Mouse (Mus musculus) cerebellum, adult 8-10 months (tissue): Measurements from ENCODE around the gene Rmnd5b.
A peak's percentile ranks its signal among the peaks of the same experiment; 100 is the strongest.
"Not testable (repeated sequence)": the region's sequence is repeated elsewhere in the genome, so short reads cannot be mapped to it uniquely, and the experiment has no call there.

Source experiments
- DNase-seq: peaks from one replicate; pipeline ENCODE4 v3.0.0; 2022

Rmnd5b gene

DNA sequence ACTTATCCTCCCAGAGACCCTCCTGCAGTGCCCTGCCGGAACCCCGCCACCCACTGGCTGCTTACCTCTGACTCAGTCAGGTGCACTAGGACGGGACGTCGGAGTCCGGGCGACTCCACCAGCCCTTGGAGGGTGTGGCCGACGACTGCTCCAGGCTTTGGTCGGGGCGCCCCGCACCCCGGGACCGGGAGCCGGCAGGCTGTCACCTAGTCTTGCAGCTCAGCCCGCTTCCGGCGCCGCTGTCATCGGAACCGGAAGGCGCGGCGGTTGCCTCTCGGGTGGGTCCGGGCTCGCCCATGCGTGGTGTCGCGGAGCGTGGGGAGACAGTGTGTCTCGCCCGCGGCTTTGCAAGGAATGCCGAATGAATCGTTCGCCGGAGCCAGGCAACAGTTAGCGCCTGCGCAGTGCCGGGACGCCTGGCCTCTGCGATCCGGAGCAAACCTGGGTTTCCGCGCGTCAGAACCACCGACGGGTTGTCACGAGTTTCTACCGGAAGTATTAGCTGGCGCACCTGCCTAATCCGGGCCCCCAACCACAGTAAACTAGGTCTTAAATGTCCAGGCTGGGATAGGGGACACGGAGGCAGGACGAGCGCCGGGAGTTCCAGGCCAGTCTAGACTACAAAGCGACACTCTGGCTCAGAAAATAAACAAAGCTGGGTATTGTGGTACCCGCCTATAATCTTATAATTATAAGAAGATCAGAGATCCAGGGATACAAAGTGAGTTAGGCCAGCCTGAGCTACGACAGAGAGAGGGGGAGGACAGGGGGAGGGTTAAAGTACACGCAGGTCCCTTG lies at the start of gene Rmnd5b:
TSS of gene Rmnd5b (minus strand) at position 372 of the 798 bp plus-strand sequence.
- peak; percentile 90 for DNase-seq

DNA sequence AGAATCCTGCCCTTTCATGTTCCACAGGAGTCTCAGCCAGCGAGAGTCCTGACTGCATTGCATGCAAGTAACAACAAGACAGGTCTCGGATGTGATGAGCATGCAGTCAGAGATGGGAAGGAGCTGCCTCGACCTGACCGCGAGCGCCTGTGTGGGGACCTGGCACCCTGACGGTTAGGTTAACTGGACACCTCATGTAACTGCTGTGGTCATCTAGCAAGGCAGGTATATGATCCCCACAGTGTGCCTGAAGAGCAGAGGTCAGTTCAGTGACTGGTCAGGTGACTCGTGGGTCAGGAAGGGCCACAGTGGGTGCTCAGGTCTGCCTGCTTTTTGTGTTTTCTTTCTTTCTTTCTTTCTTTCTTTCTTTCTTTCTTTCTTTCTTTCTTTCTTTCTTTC lies 46.3 kb upstream of the Rmnd5b start:
- no peak for DNase-seq

DNA sequence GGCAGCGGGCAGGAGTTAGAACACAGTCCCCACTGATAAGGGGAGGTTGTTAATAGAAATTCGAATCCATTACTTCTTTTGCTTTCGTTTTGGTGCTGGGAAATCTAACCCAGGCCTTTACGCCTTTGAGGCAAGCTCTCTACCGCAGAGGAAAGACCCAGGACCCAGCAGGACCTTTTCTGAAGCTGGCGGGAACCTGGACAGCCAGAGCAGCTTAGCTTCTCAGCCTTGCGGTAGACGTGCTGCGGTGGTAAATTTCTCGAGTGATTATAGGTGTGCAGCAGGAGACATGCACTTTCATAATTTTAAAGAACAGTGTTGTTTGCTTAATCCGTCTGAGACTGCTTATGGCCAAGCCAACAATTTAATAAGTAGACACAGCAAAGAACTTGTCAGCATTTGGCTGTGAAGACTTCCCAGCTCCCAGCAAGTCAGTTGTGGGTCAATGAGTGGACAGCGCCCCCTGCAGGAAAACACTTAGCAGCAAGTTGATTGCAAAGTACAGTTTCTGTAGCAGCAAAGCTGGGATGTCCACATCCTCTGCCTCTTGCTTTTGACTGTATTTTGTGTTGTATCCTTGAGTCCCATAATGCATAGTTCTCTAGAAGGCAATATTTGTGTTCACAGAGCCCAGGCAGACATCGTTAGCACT lies 45.8 kb upstream of the Rmnd5b start:
- DNase-seq: peak; percentile 89

DNA sequence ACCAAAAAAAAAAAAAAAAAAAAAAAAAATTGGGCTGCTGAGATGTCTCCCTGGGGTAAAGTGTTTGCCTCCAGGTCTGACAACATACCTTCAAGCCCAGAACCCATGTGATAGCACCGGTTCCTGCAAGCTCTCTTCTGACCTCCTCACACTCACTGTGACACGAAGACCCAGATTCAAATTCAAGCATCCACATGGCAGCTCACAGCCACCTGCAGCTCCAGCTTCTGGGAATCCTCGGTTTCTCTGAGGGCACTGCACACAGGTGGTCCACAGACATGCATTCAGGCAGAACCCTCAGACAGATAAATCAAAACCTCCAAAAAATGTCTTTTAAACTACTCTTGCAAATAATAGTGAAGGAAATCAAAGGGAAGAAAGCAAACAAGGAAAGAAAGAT lies 43.8 kb upstream of the Rmnd5b start:
- no peak for DNase-seq

DNA sequence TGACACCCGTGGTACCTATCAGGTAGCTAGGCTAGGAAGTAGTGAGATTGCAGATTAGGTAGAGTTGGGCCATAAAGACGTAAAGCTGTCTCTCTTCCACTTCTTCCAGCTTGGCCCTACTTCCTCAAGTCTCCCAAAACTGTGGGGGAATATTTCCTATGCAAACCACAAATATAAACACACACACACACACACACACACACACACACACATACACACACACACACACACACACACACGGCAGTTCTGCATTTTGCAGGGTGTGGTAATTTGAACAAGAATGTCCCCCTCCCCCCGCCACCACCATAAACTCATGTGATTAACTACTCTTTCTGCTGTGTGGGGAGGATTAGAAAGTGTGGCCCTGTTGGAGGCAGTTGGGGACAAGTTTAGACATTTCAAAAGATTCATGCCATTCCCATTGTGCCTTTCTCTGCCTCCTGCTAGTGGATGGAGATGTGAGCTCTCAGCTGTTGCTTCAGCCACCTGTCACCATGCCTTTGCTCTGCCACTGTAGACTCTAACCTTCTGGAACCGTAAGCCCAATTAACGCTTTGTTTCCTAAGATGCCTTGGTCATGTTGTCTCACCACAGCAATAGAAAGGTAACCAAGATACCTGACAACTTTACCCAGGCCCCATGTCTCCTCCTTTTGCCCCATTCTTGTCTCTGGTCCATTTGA lies 42.2 kb upstream of the Rmnd5b start:
- DNase-seq: no peak

DNA sequence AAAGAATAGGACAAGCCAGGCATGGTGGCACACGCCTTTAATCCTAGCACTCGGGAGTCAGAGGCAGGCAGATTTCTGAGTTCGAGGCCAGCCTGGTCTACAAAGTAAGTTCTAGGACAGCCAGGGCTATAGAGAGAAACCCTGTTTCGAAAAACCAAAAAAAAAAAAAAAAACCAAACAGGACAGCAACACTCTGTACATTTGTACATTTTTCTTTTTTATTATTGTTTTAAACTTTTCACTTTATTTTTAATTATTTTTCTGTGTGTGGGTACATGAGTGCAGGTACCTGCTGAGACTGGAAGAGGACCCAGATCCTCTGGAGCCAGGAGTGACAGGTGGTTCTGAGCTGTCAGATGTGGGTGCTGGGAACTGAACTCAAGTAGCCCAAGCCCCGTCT lies 39.7 kb upstream of the Rmnd5b start:
- DNase-seq: no peak

DNA sequence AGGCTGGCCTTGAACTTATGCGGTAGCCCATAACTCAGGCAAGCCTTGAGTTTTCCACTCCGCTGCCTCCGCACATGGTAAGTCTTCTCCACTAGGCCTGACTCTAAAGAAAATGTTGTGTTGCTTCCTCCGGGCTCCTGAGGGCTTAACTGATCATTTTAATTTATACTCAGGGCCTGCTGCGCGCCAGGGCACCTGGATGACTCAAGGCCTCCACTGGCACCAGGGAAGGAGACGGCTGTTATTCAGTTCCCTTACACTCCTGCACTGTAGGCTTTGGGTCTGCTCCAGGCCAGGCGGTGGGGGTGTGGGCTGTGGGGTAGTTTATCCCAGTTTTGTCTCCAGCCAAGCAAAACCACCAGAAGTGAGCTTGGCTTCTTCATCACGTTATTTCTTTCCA lies 37.6 kb upstream of the Rmnd5b start:
- no peak for DNase-seq

DNA sequence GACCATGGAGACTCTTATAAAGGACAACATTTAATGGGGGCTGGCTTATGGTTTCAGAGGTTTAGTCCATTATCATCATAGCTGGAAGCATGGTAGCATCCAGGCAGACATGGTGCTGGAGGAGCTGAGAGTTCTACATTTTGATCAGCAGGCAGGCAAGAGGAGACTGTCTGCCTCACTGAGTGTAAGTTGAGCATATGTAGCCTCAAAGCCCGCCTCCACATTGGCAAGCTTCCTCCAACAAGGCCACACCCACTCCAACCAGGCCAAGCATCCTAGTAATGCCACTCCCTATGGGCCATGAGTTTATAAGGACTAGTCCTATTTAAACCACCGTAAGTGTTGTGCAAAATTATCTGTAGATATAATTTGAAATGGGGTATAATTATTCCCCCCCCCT lies 35.7 kb upstream of the Rmnd5b start:
- DNase-seq: no peak

DNA sequence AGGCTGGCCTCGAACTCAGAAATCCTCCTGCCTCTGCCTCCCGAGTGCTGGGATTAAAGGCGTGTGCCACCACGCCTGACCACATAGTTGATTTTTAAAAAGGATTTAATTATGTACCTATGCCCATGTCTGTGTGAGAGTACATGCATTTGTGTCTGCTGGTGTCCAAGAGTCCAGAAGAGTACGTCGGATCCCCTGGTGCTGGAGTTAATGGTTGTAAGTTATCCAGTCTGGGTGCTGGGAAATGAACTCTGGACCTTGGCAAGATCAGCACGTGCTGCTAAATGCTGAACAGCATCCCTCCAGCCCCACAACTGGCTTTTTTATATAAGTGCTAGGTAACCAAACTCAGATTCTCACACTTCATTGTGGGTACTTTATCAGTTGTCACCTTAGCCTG lies 35.1 kb upstream of the Rmnd5b start:
- DNase-seq: no peak

DNA sequence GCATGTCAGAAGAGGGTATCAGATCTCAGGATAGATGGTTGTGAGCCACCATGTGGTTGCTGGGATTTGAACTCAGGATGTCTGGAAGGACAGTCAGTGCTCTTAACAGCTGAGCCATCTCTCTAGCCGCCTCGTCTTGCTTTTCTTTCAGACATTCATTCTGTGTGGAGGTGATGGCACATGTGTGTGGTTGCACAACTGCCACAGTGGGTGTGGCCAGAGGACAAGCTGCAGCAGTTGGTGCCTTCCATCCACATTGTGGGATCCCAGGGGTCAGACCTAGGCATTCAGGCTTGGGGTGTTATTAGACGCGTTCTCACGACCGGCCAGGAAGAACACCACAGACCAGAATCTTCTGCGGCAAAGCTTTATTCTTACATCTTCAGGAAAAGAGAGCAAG lies 29.1 kb upstream of the Rmnd5b start:
- not testable (repeated sequence) for DNase-seq

DNA sequence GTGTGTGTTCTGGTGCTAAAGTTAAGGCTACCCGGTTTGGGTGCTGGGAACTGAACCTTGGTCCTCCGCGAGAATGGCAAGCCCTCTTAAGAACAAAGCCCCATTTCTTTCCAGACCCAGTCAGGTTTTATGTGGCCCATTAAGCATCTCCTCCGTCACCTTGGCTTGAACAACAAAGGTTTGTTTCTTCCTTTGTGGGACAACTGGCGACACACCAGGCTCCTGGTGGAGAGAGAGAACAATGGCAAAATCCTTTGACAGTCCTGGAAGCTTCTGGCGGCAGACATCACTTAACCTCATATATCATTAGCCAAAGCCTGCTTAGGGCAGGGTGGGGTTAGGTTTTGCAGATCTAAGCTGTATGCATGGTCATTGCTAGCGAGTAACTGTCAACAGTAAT lies 26.9 kb upstream of the Rmnd5b start:
- no peak for DNase-seq

DNA sequence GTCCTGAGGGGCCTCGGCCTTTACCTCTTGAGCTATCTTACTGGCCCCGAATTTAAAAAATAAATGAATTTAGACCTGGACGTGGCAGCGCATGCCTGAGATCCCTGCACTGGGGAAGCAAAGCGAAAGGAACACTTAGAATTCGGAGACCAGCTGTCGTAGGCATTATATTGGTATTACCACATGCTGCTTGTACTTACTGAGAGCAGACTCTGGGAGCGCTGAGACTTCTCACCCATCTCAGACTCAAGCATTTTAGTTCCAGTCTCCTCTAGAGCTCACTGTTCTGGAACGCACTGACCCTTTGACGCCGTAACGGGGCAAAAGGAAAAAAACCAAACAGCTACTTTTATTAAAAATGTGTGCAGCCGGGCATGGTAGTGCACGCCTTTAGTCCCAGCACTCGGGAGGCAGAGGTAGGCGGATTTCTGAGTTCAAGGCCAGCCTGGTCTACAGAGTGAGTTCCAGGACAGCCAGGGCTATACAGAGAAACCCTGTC lies 26.2 kb upstream of the Rmnd5b start:
- no peak for DNase-seq

DNA sequence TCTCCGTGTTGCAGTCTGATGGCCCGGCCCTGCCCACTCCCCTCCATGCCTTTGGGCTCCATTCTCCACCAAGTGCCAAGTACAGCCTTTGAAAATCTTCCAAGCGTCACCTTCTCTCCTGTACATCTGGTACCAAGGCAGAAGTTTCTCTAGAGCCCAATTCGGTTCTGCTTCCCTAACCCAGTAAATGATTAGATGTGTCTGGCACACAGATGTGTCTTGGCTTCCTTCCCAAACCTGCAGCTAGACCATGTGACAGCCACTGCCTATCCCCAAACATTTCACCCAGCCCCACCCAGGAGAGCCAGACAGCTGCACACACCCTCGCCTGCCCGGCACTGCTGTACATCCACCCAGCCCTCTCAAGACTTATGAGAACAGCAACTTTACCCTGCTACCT lies 23.0 kb upstream of the Rmnd5b start:
- no peak for DNase-seq

DNA sequence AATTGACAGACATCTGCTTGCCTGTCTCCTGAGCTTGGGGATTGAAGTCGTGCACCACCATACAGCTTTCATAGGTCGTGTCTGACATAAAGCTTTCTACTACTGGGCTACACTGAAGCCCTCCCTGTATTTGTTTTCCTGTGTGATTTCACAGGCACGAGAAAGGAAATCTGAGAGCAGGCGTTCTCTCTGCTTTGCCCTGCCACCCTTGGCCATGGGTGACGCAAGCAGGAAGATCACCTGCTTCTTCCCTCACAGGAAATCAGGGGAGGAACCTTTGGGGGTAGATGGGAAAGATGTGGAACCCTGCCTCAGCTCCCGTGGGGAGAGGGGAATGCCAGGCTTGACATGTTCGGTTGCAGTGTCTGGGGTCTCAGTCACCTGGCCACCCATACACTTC lies 22.6 kb upstream of the Rmnd5b start:
- DNase-seq: no peak

DNA sequence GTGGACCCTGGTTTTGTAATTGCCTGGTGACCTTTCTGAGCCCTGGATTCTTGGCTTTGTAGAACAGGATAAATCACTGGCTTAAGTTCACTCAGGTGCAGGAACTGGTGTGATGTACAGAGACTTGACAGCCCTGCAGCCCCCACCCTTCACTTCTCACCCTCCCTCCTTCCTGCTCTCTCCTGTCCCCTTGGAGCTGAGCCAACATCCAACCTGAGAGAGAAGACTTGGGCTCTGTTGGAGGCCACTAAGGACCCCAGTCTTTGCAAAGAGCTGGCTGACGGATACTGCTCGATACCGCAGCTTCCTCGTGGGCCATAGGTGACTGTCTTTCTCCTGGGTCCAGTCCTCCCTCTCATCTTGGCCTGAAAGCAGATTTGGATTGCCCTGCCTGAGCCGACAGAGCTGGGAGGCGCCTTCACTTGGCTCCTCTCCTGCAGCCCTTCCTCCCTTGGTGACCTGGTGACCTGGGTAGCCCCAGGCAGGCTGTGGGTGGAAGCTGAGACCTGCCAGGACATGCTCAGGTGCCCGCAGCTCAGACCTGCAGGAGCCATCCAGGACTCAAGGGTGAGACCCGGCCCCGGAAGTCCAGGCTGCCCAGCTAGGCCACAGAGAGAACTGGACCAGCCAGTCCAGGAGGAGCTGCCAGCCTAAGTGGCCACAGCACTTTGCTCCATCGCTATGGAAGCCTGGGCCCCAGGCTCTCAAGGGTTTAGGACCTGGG lies 21.3 kb upstream of the Rmnd5b start:
- no peak for DNase-seq

DNA sequence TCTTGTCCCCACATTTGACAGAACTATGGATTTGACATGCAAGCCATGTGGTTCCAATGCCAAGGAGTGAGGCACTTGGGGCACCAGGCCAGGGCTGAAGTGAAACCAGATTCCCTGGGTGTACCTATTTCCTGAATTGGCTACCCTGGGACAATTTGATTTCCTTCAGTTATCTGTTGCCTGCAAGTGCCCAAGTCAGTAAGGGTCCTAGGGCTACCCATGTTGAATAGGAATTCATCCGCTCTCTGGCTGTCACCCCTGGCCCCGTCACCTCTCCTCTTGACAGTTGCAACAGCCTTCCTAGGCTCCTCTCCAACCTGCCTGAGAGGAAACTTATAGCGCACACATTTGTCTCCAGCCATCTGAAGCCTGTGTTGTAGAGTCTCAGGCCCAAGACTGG lies 19.2 kb upstream of the Rmnd5b start:
- no peak for DNase-seq

DNA sequence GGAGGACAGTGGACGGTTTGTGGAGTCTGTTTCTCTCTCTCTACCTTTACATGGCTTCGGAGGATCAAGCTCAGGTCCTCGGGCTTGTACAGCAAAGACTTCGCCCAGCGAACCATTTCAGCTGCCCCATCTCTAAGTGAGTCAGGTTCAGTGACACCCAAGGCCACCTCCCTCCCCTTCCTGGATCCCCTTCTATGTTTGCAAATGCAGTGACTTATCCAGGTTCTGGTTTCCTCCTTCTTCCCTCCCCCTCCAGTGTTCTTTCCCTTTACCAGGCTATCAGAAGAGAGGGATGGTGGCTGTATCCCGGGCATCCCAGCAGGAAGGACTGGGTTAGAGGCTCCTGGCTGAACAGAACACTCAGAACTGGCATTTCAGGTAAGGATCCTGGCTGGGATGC lies 18.0 kb upstream of the Rmnd5b start:
- DNase-seq: no peak

DNA sequence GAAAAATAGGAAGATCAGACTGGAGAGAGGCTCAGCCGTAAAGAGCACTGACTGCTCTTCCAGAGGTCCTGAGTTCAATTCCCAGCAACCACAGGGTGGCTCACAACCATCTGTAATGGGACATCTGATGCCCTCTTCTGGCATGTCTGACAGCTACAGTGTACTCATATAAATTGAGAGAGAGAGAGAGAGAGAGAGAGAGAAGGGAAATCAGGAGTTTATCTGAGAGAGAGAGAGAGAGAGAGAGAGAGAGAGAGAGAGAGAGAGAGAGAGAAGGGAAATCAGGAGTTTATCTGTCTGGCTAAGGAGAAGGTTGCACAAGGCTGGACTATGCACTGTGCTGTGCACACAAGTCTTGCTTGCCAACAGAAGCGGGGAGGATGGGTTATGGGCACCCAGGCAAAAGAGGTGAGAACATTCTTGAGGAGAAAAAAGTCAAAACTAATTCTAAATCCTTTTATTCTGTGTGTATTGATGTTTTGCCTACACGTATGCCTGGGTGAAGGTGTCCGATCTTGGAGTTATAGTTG lies 17.3 kb upstream of the Rmnd5b start:
- no peak for DNase-seq

DNA sequence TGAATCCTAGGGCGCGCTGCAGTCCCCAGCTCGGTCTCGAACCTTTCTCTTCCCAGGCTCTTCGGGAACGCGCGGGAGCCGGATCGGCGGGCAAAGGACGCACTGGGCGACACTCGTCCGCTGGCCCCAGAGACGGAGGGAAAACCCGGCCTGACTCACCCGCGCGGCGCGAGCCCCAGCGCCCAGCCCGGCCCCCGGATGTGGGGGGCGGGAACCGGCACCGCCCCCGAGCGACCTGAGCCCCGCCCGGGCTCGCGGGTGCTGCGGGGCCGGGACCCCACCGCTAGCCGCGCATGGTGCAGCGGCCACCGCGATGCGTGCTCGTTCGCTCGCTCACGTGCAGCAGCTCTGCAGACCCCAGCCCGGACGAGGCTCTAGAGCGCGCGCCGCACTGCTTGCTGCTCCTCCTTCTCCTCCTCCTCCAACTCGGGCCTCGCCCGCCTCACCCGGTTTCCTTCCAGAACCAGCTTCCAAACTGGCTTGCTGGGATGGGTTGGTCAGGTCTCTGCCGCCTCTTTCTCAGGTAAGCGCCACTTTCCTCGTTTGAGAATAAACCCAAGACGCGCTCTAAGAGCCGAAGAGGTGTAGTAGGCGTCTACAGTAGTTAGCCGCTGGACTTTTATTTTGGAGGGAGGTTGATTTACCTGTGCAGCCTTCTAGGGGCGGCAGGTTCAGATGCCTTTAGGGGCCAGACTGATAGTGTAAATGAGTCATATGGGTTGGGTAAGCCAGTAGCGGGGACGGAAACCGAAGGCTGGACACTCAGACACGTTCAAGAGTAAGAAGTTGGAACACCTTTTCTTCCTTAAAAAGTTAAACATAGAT lies 15.2 kb upstream of the Rmnd5b start, which contains the start of the genes N4bp3 and D930048N14Rik:
TSS of gene N4bp3 (minus strand) at position 152 of the 825 bp plus-strand sequence.
TSS of gene D930048N14Rik (plus strand) at position 264 of the 825 bp plus-strand sequence.
- DNase-seq: peak; percentile 48

DNA sequence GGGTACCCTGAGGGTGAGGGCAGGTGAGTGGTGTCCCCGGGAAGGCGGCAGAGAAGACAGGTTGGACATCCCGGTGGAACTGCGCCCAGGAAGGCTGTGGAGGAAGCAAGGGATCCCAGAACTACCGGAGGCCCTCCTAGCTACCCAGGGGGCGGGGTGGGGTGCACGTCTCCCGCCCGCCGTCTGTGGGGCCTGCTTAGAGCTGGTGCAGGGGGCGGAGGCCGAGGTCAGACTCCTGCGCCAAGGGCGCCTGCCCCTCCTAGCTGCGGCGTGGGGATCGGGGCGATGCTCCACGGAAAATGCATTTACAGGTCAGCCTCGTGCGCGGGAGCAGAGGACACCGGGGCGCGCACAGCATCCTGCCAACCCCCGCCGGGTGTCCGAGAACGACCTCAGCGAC lies 14.6 kb upstream of the Rmnd5b start:
- DNase-seq: no peak

DNA sequence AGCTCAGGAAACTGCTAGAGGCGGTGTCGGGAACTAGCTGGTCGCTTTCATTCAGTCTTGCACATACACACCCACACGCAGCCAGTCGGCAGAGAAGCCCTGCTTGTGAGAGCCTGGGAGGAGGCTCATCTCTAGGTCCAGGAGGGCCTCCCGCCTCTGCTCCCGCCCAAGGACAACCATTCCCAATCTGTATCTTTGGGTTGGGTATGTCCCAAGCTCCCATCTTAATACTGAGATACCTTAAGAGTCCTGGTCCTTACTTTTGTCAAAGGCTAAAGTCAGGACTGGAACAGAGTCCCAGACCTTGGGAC lies 14.1 kb upstream of the Rmnd5b start:
- DNase-seq: no peak
